Comparison of ENCODE assay signal across 12 mouse cellular contexts in genomic region chr2:90488690-90489590, GRCm38 (mm10).
DNase-seq lines count a peak whose midpoint lies in the region; ATAC-seq and TF ChIP-seq lines count a peak whose summit lies in the region.
"Had no signal": no experiment of that assay in that cellular context is flagged by ENCODE, and none has a peak within 500 bp of the region (broad histone marks: within the 10 kb centered on the region; RNA-seq: fewer than 3 reads in every experiment).

No protein-coding gene starts in this region.

- no peak for TF ChIP-seq CTCF in liver, adult 2 months (IDR thresholded peaks at IDR 0.05; ENCODE audit: low read depth, low read length)
- no peak for TF ChIP-seq CTCF in MEL (IDR thresholded peaks at IDR 0.05 in 2 of 3, conservative IDR thresholded peaks at IDR 0.05 in 1 of 3; ENCODE audit: control insufficient read depth in 1 of 3, insufficient read depth in 1 of 3, low read depth in 2 of 3, low read length in 3 of 3, poor library complexity in 1 of 3, severe bottlenecking in 1 of 3)
- no peak for TF ChIP-seq CTCF in small intestine, adult 2 months (IDR thresholded peaks at IDR 0.05; ENCODE audit: extremely low read depth, insufficient read length, insufficient replicate concordance, low read depth, low read length)

- TF ChIP-seq EP300 in MEL (IDR thresholded peaks at IDR 0.05; ENCODE audit: low read depth in 1 of 2, low read length in 2 of 2) = 0 out of 4 replicates have a peak, but pooled peaks of 1 of the 2 experiments have one; percentile 23

- TF ChIP-seq RAD21 in MEL (IDR thresholded peaks at IDR 0.05; ENCODE audit: low read depth, low read length) = no peak

- H3K36me3 ChIP-seq in liver, adult 2 months (ENCODE audit: control insufficient read depth, insufficient read depth, low read length) = no peaks in the 10 kb centered on the region
- no peaks in the 10 kb centered on the region for H3K36me3 ChIP-seq in liver, embryonic 12.5 days
- H3K36me3 ChIP-seq in MEL (ENCODE audit: control insufficient read depth in 1 of 2, insufficient read depth in 2 of 2, low read length in 2 of 2) = peaks cover 0 to 14% of the 10 kb centered on the region in 2 experiments; a peak in 2 of 4 replicates
- no peaks in the 10 kb centered on the region for H3K36me3 ChIP-seq in small intestine, adult 2 months (ENCODE audit: control insufficient read depth, insufficient read depth, low read length)

- no peak for TF ChIP-seq POLR2A in liver, adult 2 months (IDR thresholded peaks at IDR 0.05; ENCODE audit: extremely low read depth, insufficient read depth, low read length)
- no peak for TF ChIP-seq POLR2A in MEL (IDR thresholded peaks at IDR 0.05; ENCODE audit: control insufficient read depth in 1 of 2, insufficient read depth in 1 of 2, low read depth in 1 of 2, low read length in 2 of 2, poor library complexity in 1 of 2)
- TF ChIP-seq POLR2A in small intestine, adult 2 months (IDR thresholded peaks at IDR 0.05; ENCODE audit: low read depth, low read length) = no peak

- H3K4me3 ChIP-seq in liver, adult 2 months (ENCODE audit: insufficient read depth, low read depth, low read length) = no peak overlapping the region
- H3K4me3 ChIP-seq in liver, embryonic 12.5 days = no peak overlapping the region
- H3K4me3 ChIP-seq in MEL (ENCODE audit: control insufficient read depth in 1 of 2, insufficient read depth in 1 of 2, low read depth in 2 of 2, low read length in 2 of 2) = no peak overlapping the region
- no peak overlapping the region for H3K4me3 ChIP-seq in small intestine, adult 2 months (ENCODE audit: low read depth, low read length)

- peak; percentile 91 for DNase-seq in liver, adult 2 months (ENCODE audit: extremely low read depth, low read depth, low spot score)
- DNase-seq in MEL (ENCODE audit: low read depth, low spot score) = peak; percentile 61
- no peak for DNase-seq in heart, postnatal 14 days
- DNase-seq in c-Kit-positive CD71-positive TER-119-positive erythroid progenitor cells, embryonic 14.5 days (ENCODE audit: low spot score) = no peak
- DNase-seq: heart, postnatal 10 days; midbrain, embryonic 14.5 days; right cerebral cortex, postnatal 25 days; thymus, adult 2 months had no signal

- no peaks in the 10 kb centered on the region for H3K27me3 ChIP-seq in liver, adult 2 months (ENCODE audit: control insufficient read depth, insufficient read depth, low read length)
- no peaks in the 10 kb centered on the region for H3K27me3 ChIP-seq in liver, embryonic 12.5 days (replicated peaks)
- no peaks in the 10 kb centered on the region for H3K27me3 ChIP-seq in MEL (ENCODE audit: control insufficient read depth in 1 of 2, insufficient read depth in 2 of 2, low read length in 2 of 2)
- no peaks in the 10 kb centered on the region for H3K27me3 ChIP-seq in small intestine, adult 2 months (ENCODE audit: control insufficient read depth, insufficient read depth, low read length)

- intact Hi-C loops in heart, postnatal 14 days (cut with DNase I) = no loop called here

- 39% methylated on average over 8 of the region's 8 CpGs for WGBS in liver, adult 2 months
- WGBS in liver, embryonic 12.5 days (ENCODE audit: insufficient replicate concordance) = 74% methylated on average over 8 of the region's 8 CpGs
- WGBS in small intestine, adult 2 months = 67% methylated on average over 8 of the region's 8 CpGs

- no peaks in the 10 kb centered on the region for H3K9me3 ChIP-seq in liver, embryonic 12.5 days (replicated peaks)
- no peaks in the 10 kb centered on the region for H3K9me3 ChIP-seq in MEL (replicated peaks; ENCODE audit: insufficient read depth, low read length)

- H3K4me2 ChIP-seq in liver, embryonic 12.5 days = no peak overlapping the region

- H3K4me1 ChIP-seq in liver, adult 2 months (ENCODE audit: control insufficient read depth, insufficient read depth, low read length) = peaks cover 26% of the 10 kb centered on the region
- peaks cover 52% of the 10 kb centered on the region for H3K4me1 ChIP-seq in liver, embryonic 12.5 days
- peaks cover 10 to 29% of the 10 kb centered on the region in 2 experiments for H3K4me1 ChIP-seq in MEL (ENCODE audit: control insufficient read depth in 1 of 2, insufficient read depth in 2 of 2, low read length in 2 of 2)
- H3K4me1 ChIP-seq in small intestine, adult 2 months (ENCODE audit: control insufficient read depth, insufficient read depth, insufficient read length, low read length) = peaks cover 46% of the 10 kb centered on the region

- peaks cover 28% of the 10 kb centered on the region for H3K79me2 ChIP-seq in liver, adult 2 months (ENCODE audit: control insufficient read depth, insufficient read depth, low read length)
- H3K79me2 ChIP-seq in MEL (ENCODE audit: control insufficient read depth, insufficient read depth, low read length, poor library complexity) = no peaks in the 10 kb centered on the region

- H3K27ac ChIP-seq in liver, adult 2 months (replicated peaks; ENCODE audit: insufficient read depth, low read depth, low read length) = peak overlapping the region; percentile 92
- H3K27ac ChIP-seq in liver, embryonic 12.5 days = no peak overlapping the region
- H3K27ac ChIP-seq in MEL (ENCODE audit: control insufficient read depth, low read depth, low read length) = peak overlapping the region; percentile 50; the same call in 1 of the 2 replicates
- H3K27ac ChIP-seq in small intestine, adult 2 months (ENCODE audit: insufficient read depth, low read depth, low read length) = peak overlapping the region; percentile 95
- H3K27ac ChIP-seq: liver, embryonic 14.5 days had no signal

- H3K9ac ChIP-seq in liver, adult 2 months (ENCODE audit: low read depth, low read length) = no peak overlapping the region
- H3K9ac ChIP-seq in liver, embryonic 12.5 days = no peak overlapping the region
- H3K9ac ChIP-seq in MEL (ENCODE audit: control insufficient read depth, low read depth, low read length, poor library complexity, severe bottlenecking) = no peak overlapping the region
- H3K9ac ChIP-seq: liver, embryonic 14.5 days had no signal

- no peak for ATAC-seq in liver, embryonic 12.5 days
- peak; percentile 17 to 31; a peak in 1 of 4 replicates for ATAC-seq in hematopoietic stem cell, adult 5-6 weeks (replicated peaks in 1 of 2; ENCODE audit: insufficient read depth in 1 of 2, low FRiP score in 2 of 2, low TSS enrichment in 1 of 2, low read depth in 1 of 2, poor library complexity in 2 of 2, severe bottlenecking in 2 of 2)

TF ChIP-seq in MEL, 35 proteins besides CTCF, POLR2A, EP300 and RAD21:
- TF ChIP-seq SIN3A (IDR thresholded peaks at IDR 0.05; ENCODE audit: low read length) (no peak), ZNF384 (IDR thresholded peaks at IDR 0.05; ENCODE audit: low read depth, low read length) (peak; percentile 92), MYC (IDR thresholded peaks at IDR 0.05; ENCODE audit: low read depth, low read length) (0 out of 2 replicates have a peak, but pooled peaks have one; percentile 28)

Comparison
In these comparisons a context has a peak if more than half of its experiments do, and no peak if none do; other contexts are left out.
1. DNase-seq: peak in liver, adult 2 months (single experiment) and MEL (single experiment); none in heart, postnatal 14 days (0 of 2) and c-Kit-positive CD71-positive TER-119-positive erythroid progenitor cells, embryonic 14.5 days (single experiment).